Mouse (Mus musculus) hindbrain, embryonic 14.5 days (tissue): ENCODE measurements around the gene Fam160b1. TPM values are rescaled to one million over a fixed set of nuclear protein-coding genes. Genes with fewer than 3 reads are reported as not detected.

Source experiments
- ATAC-seq: fragments of 200-750 bp; cut with Nextera tagmentation; 2 replicates; pipeline ENCODE4 v1.8.0; 2017; ENCODE audit warnings: moderate number of reproducible peaks, mild to moderate bottlenecking, moderate TSS enrichment, moderate library complexity; ENCODE audit not compliant: low FRiP score
- DNase-seq: peaks from one replicate; pipeline ENCODE4 v3.0.0-alpha.2; 2015; ENCODE audit warnings: low spot score
- H3K27ac ChIP-seq: fragments of 300-500 bp; sonication (generic); 2 replicates; pipeline ENCODE4 v1.5.1; 2014; ENCODE audit warnings: mild to moderate bottlenecking, moderate library complexity
- H3K27me3 ChIP-seq: fragments of 300-500 bp; sonication (generic); 2 replicates; pipeline ENCODE4 v1.6.1; 2014; ENCODE audit warnings: mild to moderate bottlenecking, low read length, mixed read lengths; ENCODE audit not compliant: control insufficient read depth, insufficient read depth
- H3K36me3 ChIP-seq: fragments of 300-500 bp; sonication (generic); replicated peaks from 2 replicates; pipeline ENCODE4 v1.6.1; 2014; ENCODE audit not compliant: control insufficient read depth, insufficient read depth
- H3K4me1 ChIP-seq: fragments of 300-500 bp; sonication (generic); replicated peaks from 2 replicates; pipeline ENCODE4 v1.6.1; 2014; ENCODE audit warnings: antibody characterized with exemption, low read length, mixed read lengths; ENCODE audit not compliant: control insufficient read depth, insufficient read depth
- H3K4me2 ChIP-seq: fragments of 300-500 bp; sonication (generic); replicated peaks from 2 replicates; pipeline ENCODE4 v1.6.1; 2014; ENCODE audit warnings: mild to moderate bottlenecking, moderate library complexity
- H3K4me3 ChIP-seq: fragments of 300-500 bp; sonication (generic); replicated peaks from 2 replicates; pipeline ENCODE4 v1.5.1; 2014; ENCODE audit warnings: mild to moderate bottlenecking, low read length
- H3K9ac ChIP-seq: fragments of 300-500 bp; sonication (generic); 2 replicates; pipeline ENCODE4 v1.6.1; 2014
- H3K9me3 ChIP-seq: fragments of 300-500 bp; sonication (generic); 2 replicates; pipeline ENCODE4 v1.6.1; 2016; ENCODE audit warnings: low read length; ENCODE audit not compliant: control insufficient read depth
- WGBS: fragments of 180-500 bp; shearing (Covaris S2); extraction: QIAGEN DNeasy Blood & Tissue Kit; methylation state at CpG from one replicate; pipeline ENCODE4 v1.1.7; 2014; 5-methylcytosine and 5-hydroxymethylcytosine counted together
- polyA plus RNA-seq: library from polyadenylated mRNA; unstranded; fragments of >200 nt; fragmentation: Nextera tagmentation; extraction: Ambion mirVana; gene quantifications from 2 replicates; pipeline ENCODE4 v1.2.1, GENCODE M21; 2014

Fam160b1 gene
- polyA plus RNA-seq, 1 experiment from 2014 or later, result 17.4 TPM

- ATAC-seq (no peak), DNase-seq (no peak)
- Histone ChIP-seq H3K27ac (no peak overlapping the region; the same call in 1 of the 2 replicates), H3K9ac (no peak overlapping the region), H3K4me3 (no peak overlapping the region), H3K9me3 (no peaks in the 10 kb centered on the region), H3K4me1 (no peaks in the 10 kb centered on the region; the same call in 1 of the 2 replicates), H3K4me2 (no peak overlapping the region), H3K36me3 (no peaks in the 10 kb centered on the region), H3K27me3 (no peaks in the 10 kb centered on the region)
- WGBS, result 82% methylated on average over 16 of the region's 16 CpGs
These were observed 4.8 kb upstream of the Fam160b1 start for GRCm38 (mm10) chr19:57355451-57356251.

DNA sequence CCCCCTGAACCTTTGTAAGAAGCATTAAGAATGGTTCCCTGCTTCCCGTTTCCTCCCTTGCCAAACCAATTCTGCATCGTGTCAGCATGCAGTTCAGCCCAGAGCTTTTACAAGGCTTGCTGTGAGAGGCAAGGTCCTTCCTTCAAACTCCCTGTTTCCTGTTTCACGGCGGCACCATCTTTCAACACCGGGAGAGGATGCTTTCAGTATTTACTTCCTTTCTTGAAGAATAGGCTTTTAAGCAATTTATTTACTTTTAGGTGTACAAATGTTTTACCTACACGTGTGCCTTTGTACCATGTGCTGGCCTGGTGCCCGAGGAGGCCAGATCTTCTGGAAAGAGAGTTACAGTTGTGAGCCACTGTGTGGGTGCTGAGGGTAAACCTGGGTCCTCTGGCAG is 4.2 kb upstream of the Fam160b1 start:
- 88% methylated on average over 7 of the region's 7 CpGs for WGBS
- H3K9me3 ChIP-seq, result no peaks in the 10 kb centered on the region
- DNase-seq, result no peak
- H3K9ac ChIP-seq, result no peak overlapping the region
- H3K36me3 ChIP-seq, result no peaks in the 10 kb centered on the region
- no peak overlapping the region for H3K27ac ChIP-seq
- no peak overlapping the region for H3K4me3 ChIP-seq
- H3K4me2 ChIP-seq, result no peak overlapping the region
- no peak for ATAC-seq
- H3K4me1 ChIP-seq, result no peaks in the 10 kb centered on the region; the same call in 1 of the 2 replicates
- H3K27me3 ChIP-seq, result no peaks in the 10 kb centered on the region

GRCm38 (mm10) chr19:57357244-57357643 is 3.2 kb upstream of the Fam160b1 start:
- Histone ChIP-seq H3K4me3 (no peak overlapping the region), H3K4me1 (peaks cover 4% of the 10 kb centered on the region), H3K27me3 (no peaks in the 10 kb centered on the region), H3K9me3 (no peaks in the 10 kb centered on the region), H3K9ac (no peak overlapping the region), H3K27ac (no peak overlapping the region), H3K4me2 (no peak overlapping the region), H3K36me3 (no peaks in the 10 kb centered on the region)
- DNase-seq (no peak), ATAC-seq (no peak)
- WGBS, result 89% methylated on average over 6 of the region's 6 CpGs

GRCm38 (mm10) chr19:57357811-57358210 is 2.7 kb upstream of the Fam160b1 start:
- no peak for ATAC-seq
- Histone ChIP-seq H3K27me3 (no peaks in the 10 kb centered on the region), H3K4me3 (no peak overlapping the region), H3K4me2 (no peak overlapping the region), H3K9me3 (no peaks in the 10 kb centered on the region), H3K36me3 (no peaks in the 10 kb centered on the region), H3K27ac (no peak overlapping the region), H3K4me1 (peaks cover 9% of the 10 kb centered on the region), H3K9ac (no peak overlapping the region)
- no peak for DNase-seq
- WGBS, result 91% methylated on average over 5 of the region's 5 CpGs

DNA sequence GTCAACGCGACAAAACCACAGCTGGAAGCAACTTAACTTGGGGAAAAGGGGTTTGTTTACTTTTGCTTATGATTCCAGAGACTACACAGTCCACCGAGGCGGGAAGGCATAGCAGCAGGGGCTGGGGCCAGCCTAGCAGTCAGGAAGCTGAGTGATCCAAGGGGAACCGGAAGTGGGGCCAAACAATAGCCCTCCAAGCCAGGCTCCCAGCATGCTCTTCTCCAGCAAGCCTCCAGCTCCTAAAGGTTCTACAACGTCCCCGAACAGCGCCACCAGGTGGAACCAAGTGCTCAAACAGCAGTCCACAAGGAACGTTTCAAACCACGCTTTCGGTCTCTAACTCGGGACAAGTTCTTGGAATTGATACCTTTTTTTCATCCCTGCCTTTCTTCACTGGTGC is 2.2 kb upstream of the Fam160b1 start:
- Histone ChIP-seq H3K27me3 (no peaks in the 10 kb centered on the region), H3K9ac (no peak overlapping the region), H3K9me3 (no peaks in the 10 kb centered on the region), H3K4me3 (no peak overlapping the region), H3K4me2 (no peak overlapping the region), H3K36me3 (no peaks in the 10 kb centered on the region), H3K27ac (no peak overlapping the region), H3K4me1 (peaks cover 14% of the 10 kb centered on the region)
- WGBS, result 77% methylated on average over 12 of the region's 12 CpGs
- no peak for DNase-seq
- no peak for ATAC-seq

GRCm38 (mm10) chr19:57358836-57359598 is 1.5 kb upstream of the Fam160b1 start:
- no peak overlapping the region for H3K27ac ChIP-seq
- no peak for DNase-seq
- ATAC-seq, result no peak
- no peak overlapping the region for H3K4me3 ChIP-seq
- H3K9ac ChIP-seq, result no peak overlapping the region
- peaks cover 21% of the 10 kb centered on the region for H3K4me1 ChIP-seq
- H3K9me3 ChIP-seq, result no peaks in the 10 kb centered on the region
- WGBS, result 95% methylated on average over 20 of the region's 20 CpGs
- peak overlapping the region; percentile 81 for H3K4me2 ChIP-seq
- H3K27me3 ChIP-seq, result no peaks in the 10 kb centered on the region
- H3K36me3 ChIP-seq, result 0 out of 2 replicates have a peak, but pooled peaks cover under 1% of the 10 kb centered on the region

DNA sequence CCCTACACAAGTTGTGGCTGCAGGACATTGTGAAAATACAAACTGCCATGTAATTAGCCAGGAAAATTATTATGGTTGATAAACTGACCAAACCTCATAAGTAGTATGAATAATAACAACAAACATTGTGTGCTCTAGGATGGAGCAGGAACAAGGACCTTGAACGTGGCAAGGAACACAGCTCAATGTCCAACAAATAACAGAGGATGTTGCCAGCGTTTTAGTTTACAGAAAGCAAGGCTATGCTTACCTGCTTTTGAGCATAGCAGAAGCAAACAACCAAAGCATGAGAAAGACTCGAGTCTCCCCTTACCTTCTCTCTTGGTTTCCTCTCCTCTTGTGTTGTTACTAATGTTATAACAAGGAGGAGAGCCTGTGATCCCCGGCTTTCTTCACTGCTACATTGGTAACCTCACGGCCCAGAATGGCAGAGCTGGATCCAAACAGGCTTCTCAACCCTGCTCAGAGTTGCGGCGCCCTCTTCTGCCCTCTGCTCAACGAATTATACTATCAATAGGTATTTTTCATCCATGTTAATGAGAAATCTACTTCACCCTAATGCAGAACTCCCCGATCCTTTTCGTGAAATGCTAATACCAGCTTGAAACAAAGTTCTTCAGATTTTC is 666 bp upstream of the Fam160b1 start:
- H3K27ac ChIP-seq, result peak overlapping the region; percentile 96
- H3K4me2 ChIP-seq, result peak overlapping the region; percentile 81
- WGBS, result 42% methylated on average over 10 of the region's 10 CpGs
- H3K36me3 ChIP-seq, result 0 out of 2 replicates have a peak, but pooled peaks cover 4% of the 10 kb centered on the region
- H3K4me1 ChIP-seq, result peaks cover 29% of the 10 kb centered on the region
- H3K27me3 ChIP-seq, result no peaks in the 10 kb centered on the region
- no peak for DNase-seq
- H3K9ac ChIP-seq, result peak overlapping the region; percentile 99
- peak overlapping the region; percentile 89 for H3K4me3 ChIP-seq
- H3K9me3 ChIP-seq, result no peaks in the 10 kb centered on the region
- no peak for ATAC-seq

- under 1% methylated on average over 51 of the region's 78 CpGs for WGBS
- H3K4me1 ChIP-seq, result peaks cover 43% of the 10 kb centered on the region
- no peaks in the 10 kb centered on the region for H3K27me3 ChIP-seq
- peak overlapping the region; percentile 96 for H3K27ac ChIP-seq
- H3K9ac ChIP-seq, result peak overlapping the region; percentile 99
- peak; percentile 61 for DNase-seq
- H3K4me3 ChIP-seq, result peak overlapping the region; percentile 89
- H3K36me3 ChIP-seq, result 0 out of 2 replicates have a peak, but pooled peaks cover 4% of the 10 kb centered on the region
- H3K4me2 ChIP-seq, result peak overlapping the region; percentile 81
- ATAC-seq, result peak; percentile 78
- no peaks in the 10 kb centered on the region for H3K9me3 ChIP-seq
These were observed 855 bp downstream of the Fam160b1 start for GRCm38 (mm10) chr19:57361131-57361938.
